Mouse (Mus musculus) C2C12 (cell line): ENCODE measurements around the gene Slfn4.

Experiments
- CEBPB ChIP-seq: IDR thresholded peaks from one replicate; pipeline ENCODE4 v1.6.1; 2011; ENCODE audit warnings: low read depth, mild to moderate bottlenecking, control low read depth, moderate library complexity
- CTCF ChIP-seq: IDR thresholded peaks from one replicate; pipeline ENCODE4 v1.5.1; 2011; ENCODE audit not compliant: control insufficient read depth, insufficient read depth, insufficient read length
- FOSL1 ChIP-seq: IDR thresholded peaks from one replicate; pipeline ENCODE4 v1.8.0; 2011; ENCODE audit warnings: mild to moderate bottlenecking, low read length; ENCODE audit not compliant: poor library complexity, insufficient read depth, severe bottlenecking
- MAX ChIP-seq: IDR thresholded peaks from one replicate; pipeline ENCODE4 v1.6.1; 2011; ENCODE audit warnings: mild to moderate bottlenecking, control low read depth
- MYOD1 ChIP-seq: IDR thresholded peaks from one replicate; pipeline ENCODE4 v1.6.1; 2011; ENCODE audit warnings: low read depth; ENCODE audit not compliant: control insufficient read depth, insufficient read length
- MYOG ChIP-seq: IDR thresholded peaks from one replicate; pipeline ENCODE4 v1.6.1; 2011; ENCODE audit not compliant: control insufficient read depth, insufficient read length; ENCODE audit errors: extremely low read depth
- USF1 ChIP-seq: IDR thresholded peaks from one replicate; pipeline ENCODE4 v1.6.1; 2011; ENCODE audit warnings: low read depth, mild to moderate bottlenecking, control low read depth, moderate library complexity

GRCm38 (mm10) chr11:83216119-83216518, 41.1 kb downstream of the Slfn4 start:
- TF ChIP-seq CTCF (no peak), MYOG (no peak), MYOD1 (no peak), MAX (no peak), USF1 (no peak), FOSL1 (no peak), CEBPB (no peak)
